Mouse (Mus musculus) neural tube, embryonic 11.5 days (tissue): ENCODE measurements around the gene Klhl26. TPM values are rescaled to one million over a fixed set of nuclear protein-coding genes. Genes with fewer than 3 reads are reported as not detected.

Source experiments
- ATAC-seq: fragments of 200-750 bp; cut with Nextera tagmentation; 2 replicates; pipeline ENCODE4 v1.8.0; 2017; ENCODE audit warnings: moderate number of reproducible peaks, mild to moderate bottlenecking, moderate TSS enrichment, moderate library complexity; ENCODE audit not compliant: insufficient read depth, low FRiP score, low TSS enrichment
- DNase-seq: peaks from one replicate; pipeline ENCODE4 v3.0.0-alpha.2; 2015; ENCODE audit warnings: low spot score
- H3K27ac ChIP-seq: fragments of 300-500 bp; sonication (generic); 2 replicates; pipeline ENCODE4 v1.5.1; 2014; ENCODE audit warnings: low read depth, mild to moderate bottlenecking, low read length
- H3K27me3 ChIP-seq: fragments of 300-500 bp; sonication (generic); 2 replicates; pipeline ENCODE4 v1.6.1; 2014; ENCODE audit warnings: mild to moderate bottlenecking, low read length, mixed read lengths; ENCODE audit not compliant: control insufficient read depth, insufficient read depth
- H3K36me3 ChIP-seq: fragments of 300-500 bp; sonication (generic); 2 replicates; pipeline ENCODE4 v1.6.1; 2014; ENCODE audit warnings: mild to moderate bottlenecking, low read length, moderate library complexity, mixed read lengths; ENCODE audit not compliant: control insufficient read depth, insufficient read depth
- H3K4me1 ChIP-seq: fragments of 300-500 bp; sonication (generic); 2 replicates; pipeline ENCODE4 v1.6.1; 2014; ENCODE audit warnings: low read length, mixed read lengths; ENCODE audit not compliant: control insufficient read depth, insufficient read depth
- H3K4me2 ChIP-seq: fragments of 300-500 bp; sonication (generic); 2 replicates; pipeline ENCODE4 v1.6.1; 2014; ENCODE audit warnings: low read depth, mild to moderate bottlenecking, moderate library complexity
- H3K4me3 ChIP-seq: fragments of 300-500 bp; sonication (generic); 2 replicates; pipeline ENCODE4 v1.5.1; 2014; ENCODE audit warnings: low read depth, low read length
- H3K9ac ChIP-seq: fragments of 300-500 bp; sonication (generic); 2 replicates; pipeline ENCODE4 v1.6.1; 2014; ENCODE audit warnings: mild to moderate bottlenecking, low read length
- H3K9me3 ChIP-seq: fragments of 300-500 bp; sonication (generic); 2 replicates; pipeline ENCODE4 v1.6.1; 2016; ENCODE audit warnings: low read length; ENCODE audit not compliant: control insufficient read depth
- WGBS: fragments of 180-500 bp; shearing (Covaris S2); extraction: QIAGEN DNeasy Blood & Tissue Kit; methylation state at CpG from one replicate; pipeline ENCODE4 v1.1.7; 2014; 5-methylcytosine and 5-hydroxymethylcytosine counted together
- polyA plus RNA-seq: library from polyadenylated mRNA; unstranded; fragments of >200 nt; fragmentation: Nextera tagmentation; extraction: Ambion mirVana; gene quantifications from 2 replicates; pipeline ENCODE4 v1.2.1, GENCODE M21; 2014

Gene Klhl26
- polyA plus RNA-seq, 1 experiment from 2014 or later: 17.0 TPM

DNA sequence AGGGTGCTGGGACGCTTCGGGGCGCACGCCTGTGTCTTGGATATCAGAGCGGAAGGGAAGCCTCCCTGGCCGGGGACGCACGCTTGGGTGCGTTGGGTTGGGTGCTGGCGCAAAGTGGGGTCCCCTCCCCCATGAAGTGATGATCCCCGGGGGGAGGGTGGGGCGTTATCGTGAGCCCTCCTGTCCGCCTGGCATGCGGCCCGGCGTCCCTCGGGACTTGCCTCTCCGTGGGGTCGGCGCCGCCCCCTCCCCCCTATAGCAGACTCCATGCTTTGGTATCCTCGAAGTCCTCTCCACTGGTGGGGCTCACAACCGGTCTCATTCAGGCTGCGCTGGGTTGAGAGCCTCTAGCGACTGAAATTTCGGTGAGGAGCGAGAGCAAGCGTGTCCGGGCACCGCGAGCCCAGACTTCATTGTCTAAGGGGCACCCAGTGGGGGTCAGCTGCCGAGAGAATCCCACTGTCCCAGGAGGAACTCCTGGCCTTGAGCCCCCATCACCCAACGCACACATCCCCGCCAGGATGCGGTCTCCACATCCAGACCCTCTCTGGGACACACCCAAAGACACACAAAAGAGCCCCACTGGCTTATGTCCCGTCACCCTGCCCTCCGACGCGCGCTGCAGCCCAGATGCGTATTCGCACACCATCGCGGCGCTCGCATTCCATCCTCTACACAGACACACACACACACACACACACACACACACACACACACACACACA is 17.1 kb upstream of the Klhl26 start:
- no peak overlapping the region for H3K9ac ChIP-seq
- H3K9me3 ChIP-seq: no peaks in the 10 kb centered on the region
- DNase-seq: no peak
- peaks cover 97% of the 10 kb centered on the region for H3K27me3 ChIP-seq
- H3K4me3 ChIP-seq: no peak overlapping the region
- peak overlapping the region; percentile 41; the same call in 1 of the 2 replicates for H3K4me2 ChIP-seq
- no peaks in the 10 kb centered on the region for H3K36me3 ChIP-seq
- ATAC-seq: no peak
- WGBS: under 1% methylated on average over 42 of the region's 47 CpGs
- no peak overlapping the region for H3K27ac ChIP-seq
- peaks cover 27% of the 10 kb centered on the region for H3K4me1 ChIP-seq

DNA sequence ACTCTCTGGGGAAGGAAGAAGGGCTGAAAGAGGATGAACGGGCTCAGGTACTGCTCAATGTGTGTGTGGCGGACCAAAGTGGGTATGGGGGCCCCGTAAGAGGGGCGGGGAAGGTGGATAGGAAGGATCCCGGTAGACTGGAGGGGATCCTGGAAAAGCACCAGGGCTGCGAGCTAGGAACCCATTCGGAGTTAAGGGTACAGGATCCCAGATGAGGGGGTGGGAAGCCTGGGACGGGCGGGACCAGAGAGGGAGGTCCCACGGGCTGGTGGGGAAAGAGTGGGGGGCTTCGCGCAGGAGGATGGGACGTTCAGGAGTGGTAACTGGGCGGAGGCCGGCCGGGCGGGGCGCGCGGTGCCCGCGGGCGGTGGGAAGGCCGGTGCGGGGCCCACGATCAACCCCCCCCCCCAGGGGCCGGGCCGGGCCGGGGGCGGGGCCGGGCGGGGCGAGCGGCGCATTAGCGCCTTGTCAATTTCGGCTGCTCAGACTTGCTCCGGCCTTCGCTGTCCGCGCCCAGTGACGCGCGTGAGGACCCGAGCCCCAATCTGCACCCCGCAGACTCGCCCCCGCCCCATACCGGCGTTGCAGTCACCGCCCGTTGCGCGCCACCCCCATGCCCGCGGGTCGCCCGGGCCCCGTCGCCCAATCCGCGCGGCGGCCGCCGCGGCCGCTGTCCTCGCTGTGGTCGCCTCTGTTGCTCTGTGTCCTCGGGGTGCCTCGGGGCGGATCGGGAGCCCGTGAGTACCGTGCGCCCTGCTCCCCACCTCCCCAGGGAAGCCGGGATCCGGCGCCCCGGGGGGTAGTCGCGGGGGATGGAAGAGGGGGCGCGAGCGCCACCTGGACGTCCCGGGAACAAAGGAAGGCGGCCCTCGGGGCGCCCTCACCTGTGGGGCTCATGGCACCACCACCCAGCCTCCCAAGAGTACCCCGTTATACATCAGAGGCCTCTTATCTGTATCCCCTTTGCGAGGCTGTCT is 16.2 kb upstream of the Klhl26 start, which contains the start of gene Crlf1:
Gene Crlf1, plus strand, starts transcription at position 495 of the 977 bp plus-strand sequence.
- DNase-seq (no peak), ATAC-seq (no peak)
- peaks cover 99% of the 10 kb centered on the region for H3K27me3 ChIP-seq
- H3K27ac ChIP-seq: no peak within 1 kb of the TSS
- WGBS: under 1% methylated on average over 61 of the region's 93 CpGs
- H3K9me3 ChIP-seq: no peaks in the 10 kb centered on the region
- peaks cover 35% of the 10 kb centered on the region for H3K4me1 ChIP-seq
- H3K36me3 ChIP-seq: no peaks in the 10 kb centered on the region
- peak within 1 kb of the TSS; percentile 41 for H3K4me2 ChIP-seq
- H3K4me3 ChIP-seq: peak within 1 kb of the TSS; percentile 29
- H3K9ac ChIP-seq: no peak within 1 kb of the TSS; the same call in 1 of the 2 replicates

DNA sequence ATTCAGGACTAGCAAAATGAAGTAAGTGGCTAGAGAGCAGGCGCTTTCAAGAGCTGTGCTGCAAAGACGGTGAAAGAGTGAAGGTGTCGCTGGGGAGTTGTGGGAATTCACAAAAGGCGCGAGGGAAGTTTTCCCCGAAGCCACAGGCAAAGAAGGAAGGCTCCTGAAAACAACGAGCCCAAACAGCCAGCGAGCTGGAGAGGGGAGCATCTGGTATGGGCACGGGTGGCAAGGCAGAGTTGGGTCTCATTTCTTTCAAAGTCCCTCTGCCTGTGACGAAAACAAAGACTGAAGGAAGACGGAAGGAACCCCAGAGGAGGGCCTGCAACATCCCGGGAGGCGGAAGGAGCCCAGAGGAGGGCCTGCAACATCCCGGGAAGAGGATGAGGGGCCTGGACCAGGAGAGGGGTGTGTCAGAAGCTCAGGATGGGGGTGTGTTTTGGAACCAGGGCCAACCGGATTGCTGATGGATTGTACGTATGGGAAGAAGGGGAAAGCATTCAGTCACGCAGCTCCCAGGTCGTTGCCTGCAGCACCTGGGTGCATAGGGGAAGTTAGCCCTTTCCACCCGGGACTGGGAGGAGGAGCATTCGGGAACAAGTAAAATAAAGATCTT is 14.2 kb upstream of the Klhl26 start:
- WGBS: 2% methylated on average over 20 of the region's 20 CpGs
- Histone ChIP-seq H3K9me3 (no peaks in the 10 kb centered on the region), H3K4me3 (peak overlapping the region; percentile 4; the same call in 1 of the 2 replicates), H3K27me3 (peaks cover 96% of the 10 kb centered on the region), H3K36me3 (no peaks in the 10 kb centered on the region), H3K9ac (no peak overlapping the region), H3K4me2 (no peak overlapping the region), H3K27ac (no peak overlapping the region), H3K4me1 (peaks cover 38% of the 10 kb centered on the region)
- no peak for DNase-seq
- ATAC-seq: no peak

DNA sequence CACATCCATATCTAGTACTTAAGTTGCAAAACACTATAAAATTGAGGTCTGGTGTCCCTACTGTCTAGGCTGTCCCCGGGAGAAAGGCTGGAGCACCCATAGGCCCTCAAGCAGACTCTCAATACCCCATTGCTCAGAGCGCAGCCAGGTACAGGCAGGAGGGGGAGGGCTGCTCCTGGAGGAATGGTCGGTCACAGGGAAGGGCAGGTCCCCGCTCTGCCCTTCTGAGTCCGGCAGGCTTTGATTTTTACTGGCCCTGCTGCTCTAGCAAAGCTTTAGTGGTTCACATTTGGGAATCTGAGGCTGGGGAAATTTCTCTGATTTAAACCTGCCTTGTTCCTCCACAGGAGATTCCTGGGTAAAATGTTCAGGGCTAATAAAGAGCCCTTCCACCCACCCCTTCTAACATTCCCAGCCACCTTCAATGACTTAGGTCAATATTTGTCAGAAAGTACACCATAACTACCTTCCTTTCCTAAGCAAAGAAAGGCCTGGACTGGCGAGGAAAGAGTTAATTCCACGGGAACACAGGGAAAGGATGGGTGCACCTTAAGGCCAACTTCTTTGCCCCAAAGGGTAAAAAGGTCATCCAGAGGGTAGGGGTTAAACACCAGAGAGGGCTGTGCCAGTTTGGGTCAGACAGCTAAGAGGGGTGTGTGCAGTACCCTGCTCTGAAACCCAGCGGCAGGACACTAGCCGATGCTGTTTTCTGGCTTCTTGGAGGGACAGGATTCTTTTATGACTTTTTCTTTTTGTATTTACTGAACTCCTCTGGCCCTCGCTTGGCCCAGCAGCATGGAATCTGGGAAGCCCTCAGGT is 13.5 kb upstream of the Klhl26 start:
- Histone ChIP-seq H3K9ac (no peak overlapping the region), H3K27me3 (peaks cover 96% of the 10 kb centered on the region), H3K36me3 (no peaks in the 10 kb centered on the region), H3K27ac (no peak overlapping the region), H3K9me3 (no peaks in the 10 kb centered on the region), H3K4me2 (no peak overlapping the region), H3K4me1 (peaks cover 32% of the 10 kb centered on the region), H3K4me3 (peak overlapping the region; percentile 4; the same call in 1 of the 2 replicates)
- DNase-seq (no peak), ATAC-seq (no peak)
- 7% methylated on average over 10 of the region's 10 CpGs for WGBS

DNA sequence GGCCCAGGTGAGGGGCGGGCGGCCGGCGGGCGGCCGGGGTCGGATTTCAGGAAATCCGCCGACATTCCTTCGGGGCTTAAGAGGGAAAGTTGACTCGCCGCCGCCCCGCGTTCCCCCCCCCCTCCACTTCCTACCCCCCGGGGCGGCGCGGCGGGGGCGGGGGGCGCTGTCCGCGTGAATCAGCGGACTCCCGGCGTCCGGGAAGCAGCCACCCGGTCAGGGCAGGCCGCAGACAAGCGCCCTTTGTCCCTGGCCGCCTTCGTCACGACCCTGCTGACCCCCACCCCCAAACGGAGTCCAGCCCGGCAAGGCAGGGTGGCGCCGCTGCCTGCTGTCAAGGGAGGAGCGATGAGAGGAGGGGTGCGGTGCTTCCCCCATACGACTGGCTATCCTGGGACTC is 12.8 kb upstream of the Klhl26 start:
- ATAC-seq (no peak), DNase-seq (no peak)
- Histone ChIP-seq H3K27me3 (peaks cover 96% of the 10 kb centered on the region), H3K4me2 (peak overlapping the region; percentile 32), H3K9me3 (no peaks in the 10 kb centered on the region), H3K9ac (no peak overlapping the region; the same call in 1 of the 2 replicates), H3K27ac (no peak overlapping the region), H3K4me3 (peak overlapping the region; percentile 18; the same call in 1 of the 2 replicates), H3K4me1 (peaks cover 32% of the 10 kb centered on the region), H3K36me3 (no peaks in the 10 kb centered on the region)
- 2% methylated on average over 26 of the region's 41 CpGs for WGBS

DNA sequence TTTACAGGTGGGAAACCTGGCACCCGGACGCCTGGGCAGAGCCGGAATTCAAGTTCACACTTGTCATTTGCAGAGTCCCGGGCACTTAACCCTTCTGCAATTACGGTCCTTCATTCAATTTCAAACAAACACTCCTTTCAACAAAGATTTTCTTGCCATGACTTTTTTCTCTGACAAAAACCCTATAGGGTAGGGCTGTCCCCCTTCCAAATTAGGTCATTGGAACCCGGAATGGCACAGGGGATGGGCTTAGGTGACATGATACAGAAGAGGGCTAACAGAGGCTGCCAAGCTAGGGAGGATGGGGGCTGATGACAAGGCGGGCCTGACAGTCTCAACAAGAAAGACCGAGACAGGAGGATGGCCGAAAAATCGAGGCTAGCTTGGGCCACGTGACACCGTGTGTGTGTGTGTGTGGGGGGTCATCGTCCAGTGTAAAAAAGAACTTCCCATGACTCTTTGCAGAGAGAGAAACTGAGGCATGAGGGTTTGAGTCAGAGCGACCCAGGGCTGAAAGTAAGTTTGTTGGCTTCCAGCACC is 12.2 kb upstream of the Klhl26 start:
- no peak overlapping the region for H3K27ac ChIP-seq
- H3K27me3 ChIP-seq: peaks cover 92% of the 10 kb centered on the region
- WGBS: 2% methylated on average over 14 of the region's 14 CpGs
- DNase-seq (no peak), ATAC-seq (no peak)
- no peaks in the 10 kb centered on the region for H3K9me3 ChIP-seq
- H3K4me1 ChIP-seq: peaks cover 32% of the 10 kb centered on the region
- H3K9ac ChIP-seq: no peak overlapping the region
- H3K4me2 ChIP-seq: peak overlapping the region; percentile 43
- peak overlapping the region; percentile 18; the same call in 1 of the 2 replicates for H3K4me3 ChIP-seq
- no peaks in the 10 kb centered on the region for H3K36me3 ChIP-seq

DNA sequence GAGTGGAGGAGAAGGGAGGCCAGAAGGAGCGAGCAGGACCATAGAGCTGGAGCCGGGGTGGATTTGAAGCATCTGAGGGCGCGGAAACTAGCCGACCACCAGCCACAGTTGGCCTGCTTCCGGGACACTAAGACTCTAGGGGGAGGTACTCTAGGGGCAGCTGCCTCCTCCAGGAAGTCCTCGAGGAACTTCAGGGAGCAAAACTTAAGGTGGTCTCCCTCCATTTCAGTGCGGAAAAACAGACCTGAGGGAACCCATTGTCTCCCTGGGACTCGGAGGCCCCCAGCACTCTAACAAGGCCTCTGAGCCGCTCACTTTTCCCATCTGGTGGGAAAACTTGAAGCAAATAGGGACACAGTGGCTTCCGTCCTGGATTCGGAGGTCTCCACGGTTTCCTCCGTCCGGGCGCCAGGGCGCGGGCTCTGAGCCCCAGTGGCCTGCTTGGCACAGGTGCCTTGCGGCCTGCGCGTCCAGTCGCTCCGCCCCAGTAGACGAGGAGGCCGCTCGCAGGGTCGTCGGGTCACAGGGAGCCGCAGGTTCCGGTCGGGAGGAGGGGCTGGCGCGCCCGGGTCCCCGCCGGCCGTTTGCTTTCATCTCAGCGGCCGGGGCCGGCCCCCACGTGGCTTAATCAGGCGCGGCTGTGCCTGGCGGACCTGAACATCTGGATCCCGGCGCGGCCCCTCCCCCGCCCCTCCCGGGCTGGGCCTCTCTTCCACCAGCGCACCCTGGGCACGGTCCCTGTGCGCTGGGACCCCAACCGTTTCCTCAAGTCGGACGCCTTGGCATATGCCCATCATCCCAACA is 11.4 kb upstream of the Klhl26 start:
- WGBS: 3% methylated on average over 49 of the region's 55 CpGs
- Histone ChIP-seq H3K27ac (no peak overlapping the region), H3K9me3 (no peaks in the 10 kb centered on the region), H3K27me3 (peaks cover 84% of the 10 kb centered on the region), H3K9ac (0 out of 2 replicates have a peak overlapping the region, but pooled peaks have one; percentile 6), H3K4me2 (peak overlapping the region; percentile 43), H3K4me1 (peaks cover 29% of the 10 kb centered on the region), H3K36me3 (no peaks in the 10 kb centered on the region), H3K4me3 (peak overlapping the region; percentile 23)
- ATAC-seq (peak; percentile 10; the same call in 1 of the 2 replicates), DNase-seq (no peak)
